Mouse (Mus musculus) gastrocnemius, postnatal 4 days (tissue): ENCODE measurements at regions not wholly inside any gene's neighbourhood (a gene's known extent, or its start where the extent isn't known, plus 50 kb on each side); places are given as distances from the start of the nearest gene placed in this dataset.
A peak's percentile ranks its signal among the peaks of the same experiment; 100 is the strongest.
"Not testable (repeated sequence)": the region's sequence is repeated elsewhere in the genome, so short reads cannot be mapped to it uniquely, and the experiment has no call there.

Source experiments
- DNase-seq, 2 experiments: peaks; one replicate each; pipeline ENCODE4 v3.0.0; 2021 to 2022; ENCODE audit warnings: low spot score in 2 of 2, mixed read lengths in 2 of 2

DNA sequence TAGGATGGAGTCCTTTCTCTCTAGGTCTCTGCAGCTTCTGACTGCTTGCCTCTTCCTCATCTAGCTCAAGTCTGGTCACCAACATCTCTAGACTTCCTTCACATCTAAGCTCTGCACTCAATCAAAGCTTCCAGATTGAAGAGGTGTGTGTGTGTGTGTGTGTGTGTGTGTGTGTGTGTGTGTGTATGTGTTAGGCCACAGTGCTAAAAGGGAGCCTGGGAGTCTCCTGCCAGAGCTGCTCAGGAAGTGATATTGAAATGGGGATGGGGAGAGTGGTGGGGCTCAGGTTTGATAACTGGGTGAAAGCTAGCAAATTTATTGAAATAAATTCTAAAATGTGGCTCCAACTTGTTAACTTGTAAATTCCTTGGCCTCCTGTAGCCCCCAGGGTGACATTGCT, 73.3 kb downstream of the Gm31371 start:
- peak; percentile 11 to 20 for DNase-seq

DNA sequence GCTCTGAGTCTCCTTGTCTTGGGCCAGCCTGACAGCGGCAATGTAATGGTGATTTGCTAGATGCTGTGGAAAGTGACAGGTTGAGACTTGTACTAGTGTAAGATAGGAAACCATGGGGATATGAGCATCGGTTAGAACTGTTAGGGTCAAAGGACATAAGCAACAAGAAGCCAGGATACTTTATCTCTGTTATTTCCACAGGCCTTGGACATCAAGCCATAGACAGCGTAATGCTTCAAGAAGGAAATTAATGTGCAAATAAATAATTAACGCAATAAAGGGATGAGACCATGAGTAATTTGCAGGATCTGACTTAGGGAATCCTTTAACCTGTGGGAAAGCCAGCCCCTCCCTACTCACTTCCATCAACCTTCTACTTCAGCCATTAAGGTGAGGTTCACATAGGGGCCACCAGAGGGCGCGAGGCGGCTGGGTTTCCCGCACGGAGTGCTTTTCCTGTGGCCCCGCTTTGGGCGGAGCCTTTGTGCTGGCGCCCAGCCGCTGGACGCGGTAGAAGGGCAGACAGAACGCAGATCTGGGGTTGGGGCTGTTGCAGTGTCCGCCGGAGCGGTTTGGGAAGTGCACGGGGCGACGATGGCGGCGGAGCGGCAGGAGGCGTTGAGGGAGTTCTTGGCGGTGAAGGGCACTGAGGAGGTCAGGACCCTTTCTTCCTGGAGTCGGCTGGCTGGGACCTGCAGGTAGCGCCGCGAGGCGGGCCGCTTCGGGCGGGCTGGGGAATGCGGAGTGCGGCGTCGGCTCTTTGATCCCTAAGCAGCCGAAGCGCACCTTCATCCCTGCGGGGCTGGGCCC, 76.5 kb downstream of the Gm31371 start:
- peak; percentile 46 to 66 for DNase-seq

DNA sequence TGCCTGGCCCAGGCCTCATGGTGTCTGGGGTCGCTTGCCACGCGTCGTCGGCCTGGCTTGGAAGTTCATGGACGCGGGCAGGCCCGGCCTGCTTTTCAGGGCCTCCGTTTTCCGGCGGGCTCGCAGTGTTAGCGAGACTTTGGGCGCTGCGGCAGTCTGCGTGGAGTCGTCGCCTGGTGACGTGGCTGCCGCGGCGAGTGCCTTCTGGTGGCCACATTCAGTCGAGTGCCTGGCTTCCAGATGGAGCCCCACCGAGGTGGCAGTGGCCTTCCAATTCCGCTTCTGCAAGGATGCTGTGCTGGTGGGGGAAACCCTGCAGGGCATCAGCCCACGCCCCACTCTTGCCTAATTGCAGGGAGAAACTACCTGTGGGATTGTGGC, 77.1 kb downstream of the Gm31371 start:
- not testable (repeated sequence) for DNase-seq

DNA sequence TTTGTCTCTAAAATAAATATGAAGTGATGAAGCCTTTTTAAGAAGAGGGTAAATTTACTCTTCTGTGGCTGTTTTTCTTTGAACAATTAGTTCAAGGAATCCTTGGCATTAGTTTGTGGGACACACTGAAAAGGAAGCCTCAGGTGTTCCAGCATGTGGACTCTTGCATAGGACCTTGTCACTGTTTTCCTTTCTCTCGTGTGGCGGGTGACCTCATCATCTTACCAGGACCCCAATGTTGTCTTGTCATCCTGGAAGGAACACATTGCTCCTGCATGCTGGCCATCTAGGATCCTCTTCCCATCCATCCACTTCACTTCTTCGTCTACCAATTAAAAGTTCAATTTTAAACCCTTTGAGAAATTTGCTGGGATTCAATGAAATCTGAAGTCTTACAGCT, 104.9 kb downstream of the Gm31371 start:
- DNase-seq, result peak; percentile 33 to 44

DNA sequence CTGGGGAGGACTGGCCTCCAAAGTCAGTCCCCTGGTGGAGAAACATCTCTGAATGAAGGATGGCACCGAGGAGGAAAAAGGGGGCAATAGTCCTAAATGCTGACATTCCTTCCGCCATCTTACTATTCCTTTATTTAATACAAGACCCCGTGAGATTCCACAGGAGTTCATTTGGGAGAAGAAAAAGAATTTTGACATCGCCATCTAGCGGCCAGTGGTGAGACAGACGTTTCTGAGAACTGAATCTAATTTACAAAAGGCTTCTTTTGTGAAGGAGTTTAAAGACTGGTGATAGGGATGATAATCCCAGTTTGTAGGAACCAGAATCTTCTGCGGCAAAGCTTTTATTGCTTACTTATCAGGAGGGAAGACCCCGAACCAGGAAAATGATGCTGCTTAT, 107.8 kb downstream of the Gm31371 start:
- not testable (repeated sequence) for DNase-seq

DNA sequence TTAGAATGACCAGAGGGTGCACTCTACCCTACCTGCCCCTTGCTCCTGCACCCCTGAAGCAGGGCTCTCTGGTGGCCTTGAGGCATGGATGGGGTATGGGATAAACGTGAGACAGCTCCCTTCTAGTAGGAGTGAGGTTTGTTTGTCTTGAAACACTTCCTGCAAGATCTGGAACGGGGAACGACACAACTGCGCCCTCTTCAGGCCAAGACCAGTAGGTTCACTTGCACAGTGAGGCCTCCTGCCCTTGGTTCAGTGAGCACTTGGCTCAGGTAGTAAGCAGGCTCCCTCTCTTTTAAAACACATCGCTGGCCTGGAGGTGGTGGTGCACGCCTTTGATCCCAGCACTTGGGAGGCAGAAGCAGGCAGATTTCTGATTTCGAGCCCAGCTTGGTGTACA, 110.1 kb downstream of the Gm31371 start:
- peak in 1 of 2 experiments; percentile 13 for DNase-seq

DNA sequence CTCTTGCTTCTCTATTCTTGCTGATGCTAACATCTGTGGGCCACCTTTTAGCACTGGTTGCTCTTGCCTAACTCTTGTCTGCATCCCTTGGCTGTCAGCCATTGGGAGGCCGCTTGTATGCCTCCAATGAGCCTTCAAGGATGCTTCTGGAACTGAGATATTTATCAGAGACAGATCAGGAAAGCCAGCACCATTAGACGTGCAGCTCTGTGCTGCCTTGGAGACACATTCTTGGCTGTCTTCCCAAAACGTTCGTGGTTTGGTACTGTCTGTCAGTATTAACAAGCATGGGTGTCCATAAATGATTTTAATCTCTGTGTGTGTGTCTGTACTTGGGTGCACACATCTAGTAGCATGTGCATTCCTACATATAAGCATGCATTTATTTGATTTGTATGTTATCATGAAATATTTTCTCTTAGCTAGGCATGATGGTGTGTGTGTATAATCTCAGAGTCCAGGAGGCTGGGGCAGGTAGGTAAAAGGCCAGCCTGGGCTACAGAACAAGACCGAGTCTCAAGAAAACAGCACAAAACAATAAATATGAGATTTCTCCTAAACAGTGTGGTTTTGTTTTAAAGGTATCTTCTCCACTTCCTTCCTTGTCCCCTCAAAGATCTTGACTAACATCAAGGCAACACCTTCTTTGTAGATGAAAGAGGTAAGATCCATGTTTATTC, 111.4 kb downstream of the Gm31371 start:
- DNase-seq, result not testable (repeated sequence)

DNA sequence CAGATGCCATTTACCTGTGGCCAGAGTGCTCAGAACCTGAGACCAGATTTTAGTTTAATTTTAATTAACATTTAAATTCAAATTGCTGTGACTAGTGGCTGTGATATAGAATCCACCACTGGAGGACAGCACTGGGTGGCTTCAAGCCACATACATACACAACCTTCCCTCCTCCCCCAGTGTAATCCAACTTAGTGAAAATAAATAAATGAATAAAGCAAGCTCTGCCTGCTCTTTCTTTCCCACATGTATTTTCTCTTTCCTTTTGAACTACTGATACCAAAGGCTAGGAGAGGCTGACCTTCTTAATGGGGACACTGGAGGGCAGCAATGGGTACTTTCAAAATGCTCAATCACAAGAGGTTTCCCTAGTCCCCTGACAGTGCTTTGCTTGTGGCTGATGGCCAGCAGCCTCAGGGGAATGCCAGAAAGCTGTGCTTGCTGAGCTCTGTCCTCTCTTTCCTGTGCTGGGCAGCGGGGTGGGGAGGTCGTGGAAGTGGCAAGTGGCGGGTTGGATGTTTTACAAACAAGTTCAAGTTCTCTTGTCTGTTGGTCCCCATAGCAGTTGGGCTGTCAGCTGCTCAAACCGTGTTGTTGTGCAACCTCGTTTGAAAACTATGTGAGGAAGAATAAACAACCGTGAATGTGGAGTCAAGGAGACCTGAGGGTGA, 112.4 kb downstream of the Gm31371 start:
- not testable (repeated sequence) for DNase-seq

DNA sequence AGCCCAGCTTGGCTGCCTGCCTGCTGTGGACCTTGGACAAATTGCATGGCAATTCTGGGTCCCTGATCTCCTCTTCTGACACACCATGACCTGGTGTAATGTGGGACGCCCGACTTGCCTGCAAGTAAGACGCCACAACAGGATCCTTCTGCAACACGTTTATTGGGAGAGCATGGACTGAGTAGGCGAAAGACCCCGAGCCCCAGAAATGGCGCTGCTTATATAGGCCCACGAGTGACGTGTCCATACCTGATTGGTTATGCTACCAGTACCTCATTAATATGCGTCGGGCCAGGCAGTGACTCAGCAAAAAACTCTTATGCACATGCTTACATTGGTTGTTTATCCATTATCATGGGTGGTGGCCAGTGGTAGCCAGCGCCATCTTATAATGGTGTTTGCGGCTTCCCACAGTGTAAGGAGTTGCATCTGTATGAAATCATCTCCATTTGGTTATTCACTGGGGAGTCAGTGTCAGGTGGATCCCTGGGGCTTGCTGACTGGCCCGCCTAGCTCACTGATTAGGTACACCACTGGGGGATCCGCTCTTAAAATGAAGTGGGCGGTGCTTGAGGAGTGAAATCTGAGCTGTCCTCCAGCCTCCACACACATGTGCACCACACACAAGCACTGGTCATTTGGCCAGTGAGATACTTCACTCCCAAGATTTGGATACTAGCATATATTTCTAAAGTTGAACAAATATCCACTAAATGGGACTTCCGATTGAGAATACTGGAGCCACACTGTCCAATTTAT, 113.1 kb downstream of the Gm31371 start:
- peak; percentile 35 to 45 for DNase-seq

DNA sequence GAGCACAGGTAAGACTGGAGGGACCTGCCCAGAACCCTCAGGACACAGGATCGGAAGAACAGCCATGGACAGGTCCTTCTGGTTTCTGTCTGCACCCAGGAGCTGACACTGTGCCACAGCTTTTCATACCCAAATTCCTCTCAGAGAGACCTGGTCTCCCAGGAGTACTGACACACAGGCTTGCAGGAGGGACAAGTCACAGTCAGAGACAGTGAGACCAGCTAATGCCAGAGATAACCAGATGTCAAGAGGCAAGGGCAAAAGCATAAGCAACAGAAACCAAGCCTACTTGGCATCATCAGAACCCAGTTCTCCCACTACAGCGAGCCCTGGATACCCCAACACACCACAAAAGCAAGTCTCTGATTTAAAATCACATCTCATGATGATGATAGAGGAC, 122.3 kb downstream of the Gm31371 start:
- peak in 1 of 2 experiments; percentile 7 for DNase-seq

DNA sequence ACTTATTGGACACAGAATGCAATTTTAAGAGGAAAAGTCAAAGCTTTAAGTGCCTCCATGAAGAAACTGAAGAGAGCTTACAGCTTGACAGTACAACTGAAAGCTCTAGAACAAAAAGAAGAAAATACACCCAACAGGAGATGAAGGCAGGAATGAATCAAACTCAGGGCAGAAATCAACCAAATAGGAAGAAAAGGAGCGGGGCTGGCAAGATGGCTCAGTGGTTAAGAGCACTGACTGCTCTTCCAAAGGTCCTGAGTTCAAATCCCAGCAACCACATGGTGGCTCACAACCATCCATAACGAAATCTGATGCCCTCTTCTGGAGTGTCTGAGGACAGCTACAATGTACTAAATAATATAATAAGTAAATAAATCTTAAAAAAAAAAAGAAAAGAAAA, 124.8 kb downstream of the Gm31371 start:
- peak; percentile 28 to 38 for DNase-seq

DNA sequence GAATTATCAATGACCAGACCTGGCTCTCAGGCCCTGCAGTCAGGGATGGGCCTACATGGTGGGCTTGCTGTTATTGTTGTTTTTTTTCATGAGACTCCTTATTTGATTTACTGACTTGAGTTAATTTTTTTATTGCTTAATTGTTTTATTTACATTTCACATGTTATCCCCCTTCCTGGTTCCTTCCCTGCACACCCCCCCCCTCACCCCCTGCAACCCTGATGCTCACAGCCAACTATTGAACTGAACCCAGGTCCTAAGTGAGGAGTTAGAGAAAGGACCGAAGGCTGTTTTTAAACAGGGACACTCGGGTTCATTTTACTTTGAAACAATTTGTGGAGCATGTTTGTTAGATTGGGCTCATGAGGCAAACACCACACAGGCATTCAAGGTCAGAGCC, 126.9 kb downstream of the Gm31371 start:
- peak in 1 of 2 experiments; percentile 22 for DNase-seq

DNA sequence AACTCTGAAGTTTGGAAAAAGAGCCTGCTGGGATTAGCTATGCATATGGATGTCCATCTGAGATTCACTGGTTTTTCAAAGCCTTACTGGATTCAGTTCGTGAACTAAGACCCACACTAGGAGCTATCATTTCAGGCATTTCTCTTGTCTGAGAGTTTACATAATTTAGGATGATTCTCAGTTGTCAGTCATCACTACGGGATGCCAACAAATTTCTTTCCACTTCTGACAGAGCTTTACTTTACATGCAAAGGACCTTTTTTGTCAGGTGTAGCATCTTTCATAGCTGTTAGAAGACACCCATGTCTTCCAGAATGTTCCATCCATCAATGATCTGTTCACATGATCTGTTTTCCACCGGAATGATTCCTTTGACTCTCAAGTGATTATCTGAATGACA, 154.4 kb downstream of the Gm31371 start:
- DNase-seq, result peak in 1 of 2 experiments; percentile 21

DNA sequence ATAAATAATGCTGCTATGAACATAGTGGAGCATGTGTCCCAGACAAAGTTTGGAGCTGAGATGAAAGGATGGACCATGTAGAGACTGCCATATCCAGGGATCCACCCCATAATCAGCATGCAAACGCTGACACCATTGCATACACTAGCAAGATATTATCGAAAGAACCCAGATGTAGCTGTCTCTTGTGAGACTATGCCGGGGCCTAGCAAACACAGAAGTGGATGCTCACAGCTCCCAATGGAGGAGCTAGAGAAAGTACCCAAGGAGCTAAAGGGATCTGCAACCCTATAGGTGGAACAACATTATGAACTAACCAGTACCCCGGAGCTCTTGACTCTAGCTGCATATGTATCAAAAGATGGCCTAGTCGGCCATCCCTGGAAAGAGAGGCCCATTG, 194.9 kb downstream of the Gm31371 start:
- DNase-seq, result not testable (repeated sequence)

DNA sequence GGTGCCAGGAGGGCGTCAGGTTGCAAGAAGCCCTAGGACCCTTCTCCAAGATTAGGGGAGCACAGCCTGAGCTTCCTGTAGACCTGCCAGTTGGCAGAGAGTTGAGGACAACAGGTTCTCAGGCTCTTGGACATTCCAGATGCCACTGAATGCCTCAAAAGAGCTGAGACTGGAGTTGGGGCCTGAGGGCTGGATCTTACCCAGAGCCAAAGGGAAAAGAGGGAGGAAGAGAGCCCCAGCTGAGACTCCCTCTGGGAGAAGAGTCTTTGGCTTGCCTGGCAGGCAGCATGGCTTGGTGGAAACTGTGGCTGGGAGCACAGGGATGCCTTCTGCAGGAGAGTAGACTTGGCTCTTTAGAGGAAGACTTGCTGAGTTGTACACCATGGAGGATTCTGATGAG, 197.0 kb downstream of the Gm31371 start:
- not testable (repeated sequence) for DNase-seq

DNA sequence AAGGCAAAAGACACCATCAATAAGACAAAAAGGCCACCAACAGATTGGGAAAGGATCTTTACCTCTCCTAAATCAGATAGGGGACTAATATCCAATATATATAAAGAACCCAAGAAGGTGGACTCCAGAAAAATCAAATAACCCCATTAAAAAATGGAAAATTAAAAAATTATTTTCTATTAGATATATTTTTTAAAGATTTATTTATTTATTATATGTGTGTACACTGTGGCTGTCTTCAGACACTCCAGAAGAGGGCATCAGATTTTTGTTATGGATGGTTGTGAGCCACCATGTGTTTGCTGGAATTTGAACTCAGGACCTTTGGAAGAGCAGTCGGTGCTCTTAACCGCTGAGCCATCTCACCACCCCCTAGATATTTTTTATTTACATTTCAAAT, 199.2 kb downstream of the Gm31371 start:
- DNase-seq, result not testable (repeated sequence)

DNA sequence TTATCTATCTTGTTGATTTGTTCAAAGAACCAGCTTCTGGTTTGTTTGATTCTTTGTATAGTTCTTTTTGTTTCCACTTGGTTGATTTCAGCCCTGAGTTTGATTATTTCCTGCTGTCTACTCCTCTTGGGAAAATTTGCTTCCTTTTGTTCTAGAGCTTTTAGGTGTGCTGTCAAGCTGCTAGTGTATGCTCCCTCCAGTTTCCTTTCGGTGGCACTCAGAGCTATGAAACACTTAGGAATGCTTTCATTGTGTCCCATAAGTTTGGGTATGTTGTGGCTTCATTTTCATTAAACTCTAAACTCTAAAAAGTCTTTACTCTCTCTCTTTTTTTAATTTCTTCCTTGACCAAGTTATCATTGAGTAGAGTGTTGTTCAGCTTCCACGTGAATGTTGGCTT, 204.0 kb downstream of the Gm31371 start:
- DNase-seq, result not testable (repeated sequence)

DNA sequence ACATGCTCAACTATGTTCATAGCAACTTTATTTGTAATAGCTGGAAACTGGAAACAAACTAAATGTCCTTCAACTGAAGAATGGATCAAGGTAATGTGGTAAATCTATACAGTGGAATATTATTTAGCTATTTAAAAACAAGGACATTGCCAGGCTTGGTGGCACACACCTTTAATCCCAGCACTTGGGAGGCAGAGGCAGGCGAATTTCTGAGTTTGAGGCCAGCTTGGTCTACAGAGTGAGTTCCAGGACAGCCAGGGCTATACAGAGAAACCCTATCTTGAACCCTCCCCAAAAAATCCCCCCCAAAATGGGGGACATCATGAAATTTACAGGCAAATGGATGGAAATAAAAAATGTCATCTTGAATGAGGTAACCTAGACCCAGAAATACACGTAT, 213.6 kb downstream of the Gm31371 start:
- DNase-seq, result peak in 1 of 2 experiments; percentile 15

DNA sequence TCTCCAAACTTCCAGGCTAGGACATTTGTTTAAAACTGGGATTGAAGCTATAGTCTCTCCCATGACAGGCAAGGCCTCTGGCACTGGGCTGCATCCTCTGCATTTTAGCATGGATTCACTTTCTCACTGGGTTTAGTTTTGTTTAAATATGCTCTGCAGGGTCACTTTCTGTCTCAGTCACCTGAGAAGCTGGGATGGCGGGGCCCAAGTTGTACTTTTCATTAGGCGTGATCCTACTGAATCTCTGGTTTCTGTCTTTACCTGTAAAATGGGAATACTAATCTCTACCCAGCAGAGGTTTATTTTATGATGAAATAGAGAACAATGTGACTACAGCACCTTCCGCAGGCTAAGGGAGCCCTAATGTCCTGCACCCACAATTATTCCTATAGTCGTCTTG, 216.4 kb downstream of the Gm31371 start:
- DNase-seq, result peak in 1 of 2 experiments; percentile 14

DNA sequence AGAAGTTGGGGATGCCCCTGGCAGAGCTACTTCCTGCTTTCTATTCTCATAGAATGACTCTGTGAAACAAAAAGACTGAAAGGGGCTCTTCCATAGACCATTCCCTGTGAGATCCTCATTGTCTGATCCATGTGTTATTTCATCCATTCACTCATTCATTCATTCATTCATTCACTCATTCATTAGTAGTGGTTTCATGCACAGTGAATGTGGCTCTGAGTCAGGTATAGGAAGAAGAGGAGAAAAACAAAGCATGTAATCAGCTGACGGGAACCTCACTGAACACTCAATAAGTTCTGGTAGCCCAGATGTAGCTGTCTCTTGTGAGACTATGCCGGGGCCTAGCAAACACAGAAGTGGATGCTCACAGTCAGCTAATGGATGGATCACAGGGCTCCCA, 217.0 kb downstream of the Gm31371 start:
- DNase-seq, result not testable (repeated sequence)

DNA sequence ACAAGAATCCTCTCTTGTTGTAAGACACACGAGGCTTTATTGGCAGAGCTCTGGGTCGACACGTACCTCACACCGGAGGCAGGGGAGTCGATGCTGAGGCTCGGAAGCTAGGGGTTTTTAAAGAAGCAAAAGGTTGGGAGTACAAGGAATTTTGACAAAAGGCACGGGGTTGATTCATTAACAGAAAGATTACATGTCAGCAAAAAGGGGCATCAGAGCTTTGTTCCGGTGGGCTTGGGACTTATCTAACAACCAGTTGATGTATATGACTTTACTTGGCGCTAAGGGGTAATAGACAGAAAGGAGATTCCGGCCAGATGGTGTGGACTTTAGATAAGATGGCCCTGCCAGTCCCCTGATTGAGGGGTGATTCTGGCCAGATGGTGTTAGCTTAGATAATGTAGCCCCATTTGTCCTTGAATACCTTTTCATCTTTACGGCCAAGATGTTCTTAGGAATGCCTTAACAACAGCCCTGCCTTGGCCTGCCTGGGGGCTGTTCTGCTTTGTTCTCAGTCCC, 218.3 kb downstream of the Gm31371 start:
- not testable (repeated sequence) for DNase-seq
